Mouse (Mus musculus): Measurements from ENCODE around the gene Atxn3.

The Atxn3 gene

DNA sequence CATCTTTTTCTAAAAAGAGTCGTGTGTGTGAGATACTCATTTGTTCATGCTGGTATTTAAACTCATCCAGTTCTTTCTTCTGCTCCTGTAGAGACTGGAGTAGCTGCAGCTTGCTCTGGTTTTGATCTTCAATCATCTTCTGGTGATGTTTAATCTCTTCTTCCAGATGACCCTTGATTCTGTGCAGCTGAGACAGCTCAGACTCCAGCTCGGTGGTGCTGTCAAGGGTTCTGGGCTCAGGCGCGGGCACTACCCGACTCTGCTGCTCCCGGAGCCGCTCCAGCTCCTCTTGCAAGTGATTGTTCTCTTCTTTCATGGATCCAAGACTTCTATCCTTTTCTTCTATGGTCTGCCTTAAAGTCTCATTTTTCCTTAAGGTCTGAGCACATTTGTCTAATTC, 73.1 kb downstream of the Atxn3 start:
- DNase-seq, result no peak

DNA sequence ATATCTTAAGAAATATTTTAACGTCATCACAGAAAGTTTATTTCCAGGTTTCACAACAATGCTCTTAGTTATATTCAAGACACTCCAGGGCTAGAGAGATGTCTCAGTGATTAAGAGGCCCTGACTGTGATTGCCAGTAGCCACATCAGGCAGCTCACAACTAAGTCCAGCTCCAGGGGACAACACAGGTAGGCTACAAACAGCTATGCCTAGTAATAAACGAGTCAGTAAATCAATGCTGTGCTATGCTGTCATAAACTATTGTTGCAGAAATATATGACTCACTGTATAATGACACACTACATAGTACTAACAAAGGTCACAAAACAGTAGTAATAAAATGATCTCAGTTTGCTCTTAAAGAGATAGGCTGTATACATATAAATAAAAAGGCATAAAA, 81.7 kb downstream of the Atxn3 start:
- DNase-seq, result no peak

DNA sequence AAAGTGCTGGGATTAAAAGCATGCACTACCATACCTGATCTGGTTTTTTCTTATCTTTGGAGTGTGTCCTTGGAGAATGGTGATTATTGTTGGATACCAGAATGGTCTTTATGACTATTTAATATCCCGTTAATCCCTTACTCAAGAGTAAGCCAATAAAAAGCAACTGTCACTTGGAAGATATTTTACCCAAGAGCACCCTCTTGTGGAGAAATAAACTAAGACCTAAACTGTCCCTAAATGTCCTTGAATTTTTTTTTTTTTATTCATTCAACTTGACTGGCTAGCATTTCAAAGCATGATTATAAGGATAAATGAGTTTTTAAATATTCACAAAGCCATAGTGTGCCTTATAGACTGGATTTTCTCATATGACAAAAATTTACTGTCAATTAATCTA, 82.9 kb downstream of the Atxn3 start:
- DNase-seq, result no peak

Data from cerebellum, postnatal 25 days (tissue).